Mouse (Mus musculus) cortical plate, adult 2 months (tissue): ENCODE data around the gene Gm17949.

Source experiments
- CTCF ChIP-seq: fragments of 200-500 bp; IDR thresholded peaks from 2 replicates; pipeline ENCODE4 v1.5.1; 2011; ENCODE audit warnings: mild to moderate bottlenecking, control low read depth, low read length; ENCODE audit not compliant: insufficient read depth; ENCODE audit errors: extremely low read depth
- POLR2A ChIP-seq: fragments of 200-500 bp; IDR thresholded peaks from 2 replicates; pipeline ENCODE4 v1.6.1; 2011; ENCODE audit warnings: mild to moderate bottlenecking, low read length, control low read depth; ENCODE audit not compliant: insufficient read depth; ENCODE audit errors: extremely low read depth

DNA sequence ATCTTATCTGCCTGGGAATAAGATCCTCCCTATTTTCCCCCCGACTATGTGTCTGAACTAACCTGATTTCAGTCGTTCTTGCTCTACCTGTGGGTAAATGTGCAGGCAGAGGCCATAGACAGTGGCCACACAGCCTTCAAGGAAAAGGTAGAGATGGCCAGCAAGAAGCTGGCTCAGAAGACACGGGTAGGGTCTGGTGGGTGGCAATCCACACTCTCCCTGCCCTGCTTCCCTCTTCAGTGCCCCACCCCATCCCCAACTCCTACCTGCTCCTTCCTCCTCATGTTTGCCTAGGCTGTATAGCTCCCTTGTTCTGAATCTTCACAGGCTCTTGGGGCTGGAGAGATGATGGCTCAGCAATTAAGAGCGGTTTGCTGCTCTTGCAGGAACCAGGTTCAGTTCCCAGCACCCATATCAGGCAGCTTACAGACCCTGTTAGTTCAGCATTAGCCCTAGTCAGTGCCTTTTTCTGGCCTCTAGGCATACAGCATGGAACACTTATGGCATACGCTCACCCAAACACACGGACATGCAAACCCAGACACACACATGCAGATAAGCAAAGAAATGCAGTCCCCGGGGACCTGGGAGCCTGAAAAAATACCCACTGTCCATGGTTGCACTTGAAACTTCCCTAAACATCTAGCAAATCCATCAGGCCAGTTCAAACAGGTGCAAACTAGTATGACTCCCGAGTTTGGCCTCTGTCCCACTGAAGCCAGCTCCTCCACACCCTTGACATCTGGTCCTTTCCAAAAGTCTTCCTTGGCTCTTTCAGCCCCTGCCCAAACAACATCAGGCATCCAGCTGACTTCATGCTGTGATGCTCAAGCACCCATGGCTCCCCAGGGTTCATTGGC is 34.5 kb upstream of the Gm17949 start:
- TF ChIP-seq POLR2A (no peak), CTCF (no peak)
